Mouse (Mus musculus) midbrain, embryonic 15.5 days (tissue): ENCODE measurements at regions not wholly inside any gene's neighbourhood (a gene's known extent, or its start where the extent isn't known, plus 50 kb on each side); places are given as distances from the start of the nearest gene placed in this dataset.

Source experiments
- ATAC-seq: fragments of 200-750 bp; cut with Nextera tagmentation; replicated peaks from 2 replicates; pipeline ENCODE4 v1.8.0; 2017; ENCODE audit warnings: moderate TSS enrichment
- H3K27ac ChIP-seq: fragments of 300-500 bp; sonication (generic); 2 replicates; pipeline ENCODE4 v1.5.1; 2015; ENCODE audit warnings: mild to moderate bottlenecking, inconsistent platforms
- H3K27me3 ChIP-seq: fragments of 300-500 bp; sonication (generic); replicated peaks from 2 replicates; pipeline ENCODE4 v1.6.1; 2015; ENCODE audit warnings: inconsistent platforms
- H3K36me3 ChIP-seq: fragments of 300-500 bp; sonication (generic); replicated peaks from 2 replicates; pipeline ENCODE4 v1.6.1; 2015; ENCODE audit warnings: inconsistent platforms
- H3K4me1 ChIP-seq: fragments of 300-500 bp; sonication (generic); 2 replicates; pipeline ENCODE4 v1.6.1; 2015; ENCODE audit warnings: inconsistent platforms
- H3K4me2 ChIP-seq: fragments of 300-500 bp; sonication (generic); 2 replicates; pipeline ENCODE4 v1.6.1; 2015; ENCODE audit warnings: inconsistent platforms, mild to moderate bottlenecking, moderate library complexity
- H3K4me3 ChIP-seq: fragments of 300-500 bp; sonication (generic); 2 replicates; pipeline ENCODE4 v1.5.1; 2015; ENCODE audit warnings: mild to moderate bottlenecking, inconsistent platforms
- H3K9ac ChIP-seq: fragments of 300-500 bp; sonication (generic); 2 replicates; pipeline ENCODE4 v1.6.1; 2015; ENCODE audit warnings: mild to moderate bottlenecking, inconsistent platforms
- H3K9me3 ChIP-seq: fragments of 300-500 bp; sonication (generic); 2 replicates; pipeline ENCODE4 v1.6.1; 2016; ENCODE audit warnings: inconsistent platforms
- WGBS: fragments of 180-500 bp; shearing (Covaris S2); methylation state at CpG from one replicate; pipeline ENCODE4 v1.1.7; 2015; ENCODE audit warnings: mixed read lengths; 5-methylcytosine and 5-hydroxymethylcytosine counted together

GRCm38 (mm10) chr17:62384053-62384452, 497.1 kb downstream of the Efna5 start:
- Histone ChIP-seq H3K27ac (no peak overlapping the region), H3K36me3 (no peaks in the 10 kb centered on the region), H3K4me2 (no peak overlapping the region), H3K4me3 (no peak overlapping the region), H3K27me3 (no peaks in the 10 kb centered on the region), H3K9me3 (no peaks in the 10 kb centered on the region), H3K9ac (no peak overlapping the region), H3K4me1 (no peaks in the 10 kb centered on the region)
- no peak for ATAC-seq
- WGBS: 88% methylated on average over 16 of the region's 16 CpGs

GRCm38 (mm10) chr17:62378868-62379417, 502.2 kb downstream of the Efna5 start:
- H3K36me3 ChIP-seq: no peaks in the 10 kb centered on the region
- no peaks in the 10 kb centered on the region for H3K4me1 ChIP-seq
- H3K4me3 ChIP-seq: no peak overlapping the region
- 90% methylated on average over 8 of the region's 8 CpGs for WGBS
- H3K4me2 ChIP-seq: no peak overlapping the region
- no peak overlapping the region for H3K9ac ChIP-seq
- ATAC-seq: no peak
- no peak overlapping the region for H3K27ac ChIP-seq
- H3K27me3 ChIP-seq: no peaks in the 10 kb centered on the region
- no peaks in the 10 kb centered on the region for H3K9me3 ChIP-seq

- H3K36me3 ChIP-seq: no peaks in the 10 kb centered on the region
- H3K9ac ChIP-seq: no peak overlapping the region
- no peak for ATAC-seq
- no peaks in the 10 kb centered on the region for H3K27me3 ChIP-seq
- H3K27ac ChIP-seq: no peak overlapping the region
- H3K4me1 ChIP-seq: no peaks in the 10 kb centered on the region
- no peaks in the 10 kb centered on the region for H3K9me3 ChIP-seq
- no peak overlapping the region for H3K4me3 ChIP-seq
- no peak overlapping the region for H3K4me2 ChIP-seq
- WGBS: 89% methylated on average over 3 of the region's 3 CpGs
These were observed 512.0 kb downstream of the Efna5 start for GRCm38 (mm10) chr17:62369100-62369499.

- WGBS: 78% methylated on average over 4 of the region's 4 CpGs
These were observed 513.2 kb downstream of the Efna5 start for GRCm38 (mm10) chr17:62367937-62368336.

GRCm38 (mm10) chr17:62358323-62358722, 522.8 kb downstream of the Efna5 start:
- H3K9me3 ChIP-seq: no peaks in the 10 kb centered on the region
- no peak overlapping the region for H3K27ac ChIP-seq
- no peaks in the 10 kb centered on the region for H3K4me1 ChIP-seq
- no peak overlapping the region for H3K4me2 ChIP-seq
- H3K36me3 ChIP-seq: no peaks in the 10 kb centered on the region
- ATAC-seq: no peak
- H3K4me3 ChIP-seq: no peak overlapping the region
- H3K27me3 ChIP-seq: no peaks in the 10 kb centered on the region
- H3K9ac ChIP-seq: no peak overlapping the region

More at GRCm38 (mm10) chr17:62367937-62368336, 513.2 kb downstream of the Efna5 start:
- Histone ChIP-seq H3K36me3 (no peaks in the 10 kb centered on the region), H3K9ac (no peak overlapping the region), H3K27me3 (no peaks in the 10 kb centered on the region), H3K4me1 (no peaks in the 10 kb centered on the region), H3K27ac (no peak overlapping the region), H3K4me3 (no peak overlapping the region), H3K4me2 (no peak overlapping the region), H3K9me3 (no peaks in the 10 kb centered on the region)
- ATAC-seq: no peak

GRCm38 (mm10) chr17:62337890-62338557, 543.1 kb downstream of the Efna5 start:
- H3K4me1 ChIP-seq: peaks cover 9% of the 10 kb centered on the region; the same call in 1 of the 2 replicates
- 31% methylated on average over 10 of the region's 10 CpGs for WGBS
- no peaks in the 10 kb centered on the region for H3K9me3 ChIP-seq
- no peak overlapping the region for H3K4me3 ChIP-seq
- peak; percentile 69; the same call in 1 of the 2 replicates for ATAC-seq
- no peaks in the 10 kb centered on the region for H3K36me3 ChIP-seq
- H3K27ac ChIP-seq: no peak overlapping the region
- no peaks in the 10 kb centered on the region for H3K27me3 ChIP-seq
- H3K4me2 ChIP-seq: no peak overlapping the region
- H3K9ac ChIP-seq: no peak overlapping the region

GRCm38 (mm10) chr17:62330226-62330625, 550.9 kb downstream of the Efna5 start:
- no peaks in the 10 kb centered on the region for H3K36me3 ChIP-seq
- no peaks in the 10 kb centered on the region for H3K4me1 ChIP-seq
- H3K9ac ChIP-seq: no peak overlapping the region
- H3K9me3 ChIP-seq: no peaks in the 10 kb centered on the region
- 79% methylated on average over 4 of the region's 4 CpGs for WGBS
- H3K27me3 ChIP-seq: no peaks in the 10 kb centered on the region
- H3K4me3 ChIP-seq: no peak overlapping the region
- no peak overlapping the region for H3K4me2 ChIP-seq
- ATAC-seq: no peak
- no peak overlapping the region for H3K27ac ChIP-seq

GRCm38 (mm10) chr17:62326844-62327243, 554.3 kb downstream of the Efna5 start:
- no peaks in the 10 kb centered on the region for H3K4me1 ChIP-seq
- H3K4me2 ChIP-seq: no peak overlapping the region
- no peaks in the 10 kb centered on the region for H3K27me3 ChIP-seq
- no peak overlapping the region for H3K27ac ChIP-seq
- no peak for ATAC-seq
- no peak overlapping the region for H3K4me3 ChIP-seq
- no peaks in the 10 kb centered on the region for H3K9me3 ChIP-seq
- H3K36me3 ChIP-seq: no peaks in the 10 kb centered on the region
- no peak overlapping the region for H3K9ac ChIP-seq

- Histone ChIP-seq H3K4me1 (no peaks in the 10 kb centered on the region), H3K4me3 (no peak overlapping the region), H3K4me2 (no peak overlapping the region), H3K27ac (no peak overlapping the region), H3K36me3 (no peaks in the 10 kb centered on the region), H3K9ac (no peak overlapping the region), H3K27me3 (no peaks in the 10 kb centered on the region), H3K9me3 (no peaks in the 10 kb centered on the region)
- ATAC-seq: no peak
- 70% methylated on average over 4 of the region's 4 CpGs for WGBS
These were observed 562.1 kb downstream of the Efna5 start for GRCm38 (mm10) chr17:62319033-62319432.

- no peak for ATAC-seq
- WGBS: 53% methylated on average over 3 of the region's 3 CpGs
- H3K4me2 ChIP-seq: no peak overlapping the region
- H3K27me3 ChIP-seq: no peaks in the 10 kb centered on the region
- H3K9me3 ChIP-seq: no peaks in the 10 kb centered on the region
- H3K4me1 ChIP-seq: no peaks in the 10 kb centered on the region
- no peak overlapping the region for H3K27ac ChIP-seq
- no peak overlapping the region for H3K9ac ChIP-seq
- no peaks in the 10 kb centered on the region for H3K36me3 ChIP-seq
- no peak overlapping the region for H3K4me3 ChIP-seq
These were observed 571.1 kb downstream of the Efna5 start for GRCm38 (mm10) chr17:62310059-62310458.

GRCm38 (mm10) chr17:62307111-62307510, 574.0 kb downstream of the Efna5 start:
- no peak for ATAC-seq
- Histone ChIP-seq H3K9me3 (no peaks in the 10 kb centered on the region), H3K9ac (no peak overlapping the region), H3K4me3 (no peak overlapping the region), H3K36me3 (no peaks in the 10 kb centered on the region), H3K4me1 (no peaks in the 10 kb centered on the region), H3K4me2 (no peak overlapping the region), H3K27ac (no peak overlapping the region), H3K27me3 (no peaks in the 10 kb centered on the region)
- WGBS: 90% methylated on average over 2 of the region's 2 CpGs

- Histone ChIP-seq H3K27me3 (no peaks in the 10 kb centered on the region), H3K4me3 (no peak overlapping the region), H3K4me1 (no peaks in the 10 kb centered on the region), H3K9me3 (no peaks in the 10 kb centered on the region), H3K36me3 (no peaks in the 10 kb centered on the region), H3K27ac (no peak overlapping the region), H3K4me2 (no peak overlapping the region), H3K9ac (no peak overlapping the region)
- ATAC-seq: no peak
- 93% methylated on average over 1 of the region's 1 CpGs for WGBS
These were observed 574.6 kb downstream of the Efna5 start for GRCm38 (mm10) chr17:62306524-62306923.

- no peak overlapping the region for H3K4me3 ChIP-seq
- H3K36me3 ChIP-seq: no peaks in the 10 kb centered on the region
- no peak overlapping the region for H3K27ac ChIP-seq
- WGBS: 69% methylated on average over 3 of the region's 3 CpGs
- no peak overlapping the region for H3K4me2 ChIP-seq
- no peaks in the 10 kb centered on the region for H3K4me1 ChIP-seq
- no peak for ATAC-seq
- H3K27me3 ChIP-seq: no peaks in the 10 kb centered on the region
- no peak overlapping the region for H3K9ac ChIP-seq
- H3K9me3 ChIP-seq: no peaks in the 10 kb centered on the region
These were observed 576.0 kb downstream of the Efna5 start for GRCm38 (mm10) chr17:62305140-62305539.
